Mouse (Mus musculus): ENCODE data around the gene Lrr1. TPM values are rescaled to one million over a fixed set of nuclear protein-coding genes. Genes with fewer than 3 reads are reported as not detected.

Gene Lrr1
- 30.1 and 30.9 TPM in 2 replicates for polyA plus RNA-seq (2014; fragmentation: Nextera tagmentation; extraction: Ambion mirVana)

- H3K9me3 ChIP-seq (ENCODE audit: control insufficient read depth, low read length) = no peaks in the 10 kb centered on the region
- peak within 1 kb of the TSS; percentile 49; the same call in 1 of the 2 replicates for H3K27ac ChIP-seq (replicated peaks; ENCODE audit: low read depth, low read length)
- H3K4me2 ChIP-seq (ENCODE audit: low read depth, severe bottlenecking) = peak within 1 kb of the TSS; percentile 90
- no peaks in the 10 kb centered on the region for H3K36me3 ChIP-seq (ENCODE audit: control insufficient read depth, insufficient read depth, low read length)
- WGBS = under 1% methylated on average over 40 of the region's 40 CpGs
- H3K9ac ChIP-seq (ENCODE audit: low read length) = peak within 1 kb of the TSS; percentile 68
- peak; percentile 90 for DNase-seq (ENCODE audit: low spot score)
- no peaks in the 10 kb centered on the region for H3K4me1 ChIP-seq (ENCODE audit: control insufficient read depth, insufficient read depth, low read length)
- peak within 1 kb of the TSS; percentile 86 for H3K4me3 ChIP-seq (ENCODE audit: low read depth, low read length)
- no peaks in the 10 kb centered on the region for H3K27me3 ChIP-seq (ENCODE audit: control insufficient read depth, insufficient read depth, low read length)
- peak; percentile 94 for ATAC-seq (ENCODE audit: insufficient number of reproducible peaks, low FRiP score, low TSS enrichment, low read depth)
These were observed at the start of gene Lrr1 for GRCm38 (mm10) chr12:69168461-69169106. TSS of gene Lrr1 (plus strand) at chr12:69168814.

- ATAC-seq (ENCODE audit: insufficient number of reproducible peaks, low FRiP score, low TSS enrichment, low read depth) = no peak
These were observed 48.7 kb upstream of the Lrr1 start for GRCm38 (mm10) chr12:69119908-69120307.

GRCm38 (mm10) chr12:69122801-69123200 is 45.8 kb upstream of the Lrr1 start:
- no peaks in the 10 kb centered on the region for H3K9me3 ChIP-seq (ENCODE audit: control insufficient read depth, low read length)
- no peaks in the 10 kb centered on the region for H3K27me3 ChIP-seq (ENCODE audit: control insufficient read depth, insufficient read depth, low read length)
- 89% methylated on average over 11 of the region's 11 CpGs for WGBS
- ATAC-seq (ENCODE audit: insufficient number of reproducible peaks, low FRiP score, low TSS enrichment, low read depth) = no peak
- H3K4me1 ChIP-seq (ENCODE audit: control insufficient read depth, insufficient read depth, low read length) = no peaks in the 10 kb centered on the region
- H3K4me3 ChIP-seq (ENCODE audit: low read depth, low read length) = no peak overlapping the region
- H3K27ac ChIP-seq (replicated peaks; ENCODE audit: low read depth, low read length) = no peak overlapping the region
- no peak for DNase-seq (ENCODE audit: low spot score)
- H3K36me3 ChIP-seq (ENCODE audit: control insufficient read depth, insufficient read depth, low read length) = no peaks in the 10 kb centered on the region
- H3K9ac ChIP-seq (ENCODE audit: low read length) = no peak overlapping the region
- no peak overlapping the region for H3K4me2 ChIP-seq (ENCODE audit: low read depth, severe bottlenecking)

More at GRCm38 (mm10) chr12:69119908-69120307, 48.7 kb upstream of the Lrr1 start:
- Histone ChIP-seq H3K4me3 (ENCODE audit: low read depth, low read length) (no peak overlapping the region), H3K4me2 (ENCODE audit: low read depth, severe bottlenecking) (no peak overlapping the region), H3K27me3 (ENCODE audit: control insufficient read depth, insufficient read depth, low read length) (no peaks in the 10 kb centered on the region), H3K36me3 (ENCODE audit: control insufficient read depth, insufficient read depth, low read length) (no peaks in the 10 kb centered on the region), H3K27ac (replicated peaks; ENCODE audit: low read depth, low read length) (no peak overlapping the region), H3K4me1 (ENCODE audit: control insufficient read depth, insufficient read depth, low read length) (no peaks in the 10 kb centered on the region), H3K9me3 (ENCODE audit: control insufficient read depth, low read length) (no peaks in the 10 kb centered on the region), H3K9ac (ENCODE audit: low read length) (no peak overlapping the region)
- no peak for DNase-seq (ENCODE audit: low spot score)
- 91% methylated on average over 6 of the region's 6 CpGs for WGBS

GRCm38 (mm10) chr12:69125066-69125465 is 43.5 kb upstream of the Lrr1 start:
- Histone ChIP-seq H3K4me1 (ENCODE audit: control insufficient read depth, insufficient read depth, low read length) (no peaks in the 10 kb centered on the region), H3K9ac (ENCODE audit: low read length) (no peak overlapping the region), H3K27ac (replicated peaks; ENCODE audit: low read depth, low read length) (no peak overlapping the region), H3K4me3 (ENCODE audit: low read depth, low read length) (no peak overlapping the region), H3K9me3 (ENCODE audit: control insufficient read depth, low read length) (no peaks in the 10 kb centered on the region), H3K27me3 (ENCODE audit: control insufficient read depth, insufficient read depth, low read length) (no peaks in the 10 kb centered on the region), H3K36me3 (ENCODE audit: control insufficient read depth, insufficient read depth, low read length) (no peaks in the 10 kb centered on the region), H3K4me2 (ENCODE audit: low read depth, severe bottlenecking) (no peak overlapping the region)
- DNase-seq (ENCODE audit: low spot score) (no peak), ATAC-seq (ENCODE audit: insufficient number of reproducible peaks, low FRiP score, low TSS enrichment, low read depth) (no peak)
- 89% methylated on average over 5 of the region's 5 CpGs for WGBS

- Histone ChIP-seq H3K27ac (replicated peaks; ENCODE audit: low read depth, low read length) (no peak overlapping the region), H3K27me3 (ENCODE audit: control insufficient read depth, insufficient read depth, low read length) (no peaks in the 10 kb centered on the region), H3K4me2 (ENCODE audit: low read depth, severe bottlenecking) (no peak overlapping the region), H3K4me3 (ENCODE audit: low read depth, low read length) (no peak overlapping the region), H3K9me3 (ENCODE audit: control insufficient read depth, low read length) (no peaks in the 10 kb centered on the region), H3K4me1 (ENCODE audit: control insufficient read depth, insufficient read depth, low read length) (no peaks in the 10 kb centered on the region), H3K36me3 (ENCODE audit: control insufficient read depth, insufficient read depth, low read length) (no peaks in the 10 kb centered on the region), H3K9ac (ENCODE audit: low read length) (no peak overlapping the region)
- 86% methylated on average over 5 of the region's 5 CpGs for WGBS
- peak; percentile 33 for DNase-seq (ENCODE audit: low spot score)
- ATAC-seq (ENCODE audit: insufficient number of reproducible peaks, low FRiP score, low TSS enrichment, low read depth) = no peak
These were observed 41.4 kb upstream of the Lrr1 start for GRCm38 (mm10) chr12:69127170-69127569.

- Histone ChIP-seq H3K4me1 (ENCODE audit: control insufficient read depth, insufficient read depth, low read length) (no peaks in the 10 kb centered on the region), H3K27ac (replicated peaks; ENCODE audit: low read depth, low read length) (no peak overlapping the region), H3K4me2 (ENCODE audit: low read depth, severe bottlenecking) (no peak overlapping the region), H3K27me3 (ENCODE audit: control insufficient read depth, insufficient read depth, low read length) (no peaks in the 10 kb centered on the region), H3K9ac (ENCODE audit: low read length) (no peak overlapping the region), H3K36me3 (ENCODE audit: control insufficient read depth, insufficient read depth, low read length) (no peaks in the 10 kb centered on the region), H3K9me3 (ENCODE audit: control insufficient read depth, low read length) (no peaks in the 10 kb centered on the region), H3K4me3 (ENCODE audit: low read depth, low read length) (no peak overlapping the region)
- WGBS = 72% methylated on average over 3 of the region's 3 CpGs
- DNase-seq (ENCODE audit: low spot score) (no peak), ATAC-seq (ENCODE audit: insufficient number of reproducible peaks, low FRiP score, low TSS enrichment, low read depth) (no peak)
These were observed 41.0 kb upstream of the Lrr1 start for GRCm38 (mm10) chr12:69127626-69128025.

GRCm38 (mm10) chr12:69129634-69130310 is 38.8 kb upstream of the Lrr1 start:
- H3K27me3 ChIP-seq (ENCODE audit: control insufficient read depth, insufficient read depth, low read length) = no peaks in the 10 kb centered on the region
- DNase-seq (ENCODE audit: low spot score) (no peak), ATAC-seq (ENCODE audit: insufficient number of reproducible peaks, low FRiP score, low TSS enrichment, low read depth) (no peak)
- no peaks in the 10 kb centered on the region for H3K9me3 ChIP-seq (ENCODE audit: control insufficient read depth, low read length)
- WGBS = 42% methylated on average over 15 of the region's 18 CpGs
- H3K4me1 ChIP-seq (ENCODE audit: control insufficient read depth, insufficient read depth, low read length) = no peaks in the 10 kb centered on the region
- H3K9ac ChIP-seq (ENCODE audit: low read length) = peak overlapping the region; percentile 30; the same call in 1 of the 2 replicates
- H3K4me2 ChIP-seq (ENCODE audit: low read depth, severe bottlenecking) = 0 out of 2 replicates have a peak overlapping the region, but pooled peaks have one; percentile 15
- H3K4me3 ChIP-seq (ENCODE audit: low read depth, low read length) = no peak overlapping the region
- H3K36me3 ChIP-seq (ENCODE audit: control insufficient read depth, insufficient read depth, low read length) = no peaks in the 10 kb centered on the region
- no peak overlapping the region for H3K27ac ChIP-seq (replicated peaks; ENCODE audit: low read depth, low read length)

- no peaks in the 10 kb centered on the region for H3K27me3 ChIP-seq (ENCODE audit: control insufficient read depth, insufficient read depth, low read length)
- WGBS = 70% methylated on average over 12 of the region's 12 CpGs
- H3K27ac ChIP-seq (replicated peaks; ENCODE audit: low read depth, low read length) = no peak overlapping the region
- peak overlapping the region; percentile 15; the same call in 1 of the 2 replicates for H3K4me2 ChIP-seq (ENCODE audit: low read depth, severe bottlenecking)
- H3K9me3 ChIP-seq (ENCODE audit: control insufficient read depth, low read length) = no peaks in the 10 kb centered on the region
- ATAC-seq (ENCODE audit: insufficient number of reproducible peaks, low FRiP score, low TSS enrichment, low read depth) (no peak), DNase-seq (ENCODE audit: low spot score) (no peak)
- H3K4me3 ChIP-seq (ENCODE audit: low read depth, low read length) = no peak overlapping the region
- no peak overlapping the region for H3K9ac ChIP-seq (ENCODE audit: low read length)
- H3K36me3 ChIP-seq (ENCODE audit: control insufficient read depth, insufficient read depth, low read length) = no peaks in the 10 kb centered on the region
- no peaks in the 10 kb centered on the region for H3K4me1 ChIP-seq (ENCODE audit: control insufficient read depth, insufficient read depth, low read length)
These were observed 38.1 kb upstream of the Lrr1 start for GRCm38 (mm10) chr12:69130486-69130885.

Measured in limb, embryonic 11.5 days (tissue).